Mouse (Mus musculus) regulatory T cell (primary cell): ENCODE measurements at regions not wholly inside any gene's neighbourhood (a gene's known extent, or its start where the extent isn't known, plus 50 kb on each side); places are given as distances from the start of the nearest gene placed in this dataset.

Source experiments
- in situ Hi-C: fragments of 300-600 bp; cut with MboI, MseI; formaldehyde crosslinking; loops from one replicate; pipeline ENCODE4 v1.15.1; 2025; ENCODE audit warnings: high pct_unique_total_duplicates

- in situ Hi-C loops, result no loop called here
These were observed 203.1 kb upstream of the Slc8a1 start for GRCm38 (mm10) chr17:81941317-81941716.

- in situ Hi-C loops, result no loop called here
These were observed 192.6 kb upstream of the Slc8a1 start for GRCm38 (mm10) chr17:81930736-81931135.

GRCm38 (mm10) chr17:81906481-81907012 lies 168.4 kb upstream of the Slc8a1 start:
- in situ Hi-C loops, result no loop called here

- in situ Hi-C loops, result no loop called here
These were observed 164.0 kb upstream of the Slc8a1 start for GRCm38 (mm10) chr17:81901999-81902665.

- in situ Hi-C loops, result no loop called here
These were observed 160.8 kb upstream of the Slc8a1 start for GRCm38 (mm10) chr17:81898984-81899383.

GRCm38 (mm10) chr17:81878136-81878535 lies 140.0 kb upstream of the Slc8a1 start:
- in situ Hi-C loops, result no loop called here

- in situ Hi-C loops, result no loop called here
These were observed 128.5 kb upstream of the Slc8a1 start for GRCm38 (mm10) chr17:81866683-81867082.

GRCm38 (mm10) chr17:81849298-81849967 lies 111.3 kb upstream of the Slc8a1 start:
- in situ Hi-C loops, result loop anchor here (10.0 kb wide), 1 partner anchor 615 kb away; no protein-coding TSS in a partner anchor

- in situ Hi-C loops, result loop anchor here (10.0 kb wide), 1 partner anchor 609 kb away; no protein-coding TSS in a partner anchor
These were observed 105.6 kb upstream of the Slc8a1 start for GRCm38 (mm10) chr17:81843793-81844192.

GRCm38 (mm10) chr17:81797827-81798376 lies 59.7 kb upstream of the Slc8a1 start:
- in situ Hi-C loops, result no loop called here

GRCm38 (mm10) chr17:81788781-81789180 lies 50.6 kb upstream of the Slc8a1 start:
- in situ Hi-C loops, result no loop called here
